Comparison of ENCODE assay signal across 8 mouse cellular contexts in genomic region chr3:68870568-68870950, GRCm38 (mm10). TPM values are rescaled to one million over a fixed set of nuclear protein-coding genes. Genes with fewer than 3 reads are reported as not detected.
A peak's percentile ranks its signal among the peaks of the same experiment; 100 is the strongest.
DNase-seq lines count a peak whose midpoint lies in the region; ATAC-seq lines count a peak whose summit lies in the region.

No protein-coding gene starts in this region.

- no peaks in the 10 kb centered on the region; the same call in 1 of the 2 replicates for H3K4me1 ChIP-seq in neural tube, embryonic 11.5 days (ENCODE audit: control insufficient read depth, insufficient read depth, low read length)
- peaks cover 5% of the 10 kb centered on the region for H3K4me1 ChIP-seq in midbrain, embryonic 16.5 days (ENCODE audit: control insufficient read depth, insufficient read depth, low read length)

- peak overlapping the region; percentile 68 for H3K4me3 ChIP-seq in neural tube, embryonic 11.5 days (ENCODE audit: low read depth, low read length)
- peak overlapping the region; percentile 77 for H3K4me3 ChIP-seq in midbrain, embryonic 16.5 days (ENCODE audit: low read depth, low read length)

- H3K27ac ChIP-seq in neural tube, embryonic 11.5 days (ENCODE audit: low read depth, low read length) = no peak overlapping the region
- H3K27ac ChIP-seq in midbrain, embryonic 16.5 days (ENCODE audit: low read length) = no peak overlapping the region

- 1% methylated on average over 15 of the region's 15 CpGs for WGBS in neural tube, embryonic 11.5 days
- 4% methylated on average over 15 of the region's 15 CpGs for WGBS in midbrain, embryonic 16.5 days

- H3K27me3 ChIP-seq in neural tube, embryonic 11.5 days (ENCODE audit: control insufficient read depth, insufficient read depth, low read length) = peaks cover 18% of the 10 kb centered on the region
- H3K27me3 ChIP-seq in midbrain, embryonic 16.5 days (ENCODE audit: control insufficient read depth, insufficient read depth, low read depth, low read length) = no peaks in the 10 kb centered on the region

- intact Hi-C loops in left cerebral cortex, postnatal 25 days (cut with DNase I) = no loop called here

- DNase-seq in adrenal gland, adult 2 months = peak; percentile 2
- DNase-seq in adrenal gland, postnatal 25 days = no peak
- DNase-seq in neural tube, embryonic 11.5 days (ENCODE audit: low spot score) = no peak
- no peak for DNase-seq in neural tube, embryonic 10.5 days (ENCODE audit: extremely low spot score, low spot score)
- no peak for DNase-seq in right cerebral cortex, adult 18-20 months
- no peak for DNase-seq in left cerebral cortex, postnatal 25 days (ENCODE audit: low spot score in 2 of 2)

- no peak overlapping the region for H3K9ac ChIP-seq in neural tube, embryonic 11.5 days (ENCODE audit: low read length)
- peak overlapping the region; percentile 88 for H3K9ac ChIP-seq in midbrain, embryonic 16.5 days (ENCODE audit: low read depth, low read length)

- no peaks in the 10 kb centered on the region for H3K9me3 ChIP-seq in neural tube, embryonic 11.5 days (ENCODE audit: control insufficient read depth, low read length)
- H3K9me3 ChIP-seq in midbrain, embryonic 16.5 days (replicated peaks; ENCODE audit: control insufficient read depth, low read length, poor library complexity, severe bottlenecking) = no peaks in the 10 kb centered on the region

- no peak; the same call in 1 of the 2 replicates for ATAC-seq in neural tube, embryonic 11.5 days (ENCODE audit: insufficient read depth, low FRiP score, low TSS enrichment)
- peak; percentile 8 for ATAC-seq in inflammation-experienced regulatory T-cells, adult 6 months
- peak; percentile 18 for ATAC-seq in midbrain, embryonic 16.5 days

- no peaks in the 10 kb centered on the region for H3K36me3 ChIP-seq in neural tube, embryonic 11.5 days (ENCODE audit: control insufficient read depth, insufficient read depth, low read length)
- no peaks in the 10 kb centered on the region for H3K36me3 ChIP-seq in midbrain, embryonic 16.5 days (ENCODE audit: control insufficient read depth, insufficient read depth, low read length)

- peak overlapping the region; percentile 99 for H3K4me2 ChIP-seq in neural tube, embryonic 11.5 days (ENCODE audit: low read depth)
- peak overlapping the region; percentile 96 for H3K4me2 ChIP-seq in midbrain, embryonic 16.5 days (ENCODE audit: low read length)

RNA-seq across cellular contexts. Expression of gene 1110032F04Rik, which starts 1.2 kb away (rescaled TPM):
- total RNA-seq in adrenal gland, adult 2 months (2021) = not detected
- polyA plus RNA-seq in adrenal gland, adult 2 months (2012; rRNA removed) = 0.31 and 0.37 TPM in 2 replicates
- 0.27 TPM in 1 of 2 replicates, not detected in the other for total RNA-seq in adrenal gland, postnatal 25 days (2021)
- 3.3 and 3.6 TPM in 2 replicates for polyA plus RNA-seq in neural tube, embryonic 11.5 days (2014; fragmentation: Nextera tagmentation; extraction: Ambion mirVana)
- polyA plus RNA-seq in inflammation-experienced regulatory T-cells, adult 6 months (2017; shearing (Covaris generic)) = 1 to 10 TPM in 2 of 3 experiments, under 1 TPM in 1; 0.31 to 4.0 (median 2.0) TPM
- 3.4 and 3.8 TPM in 2 replicates for polyA plus RNA-seq in midbrain, embryonic 16.5 days (2015; fragmentation: Nextera tagmentation; extraction: Ambion mirVana)
- total RNA-seq in left cerebral cortex, postnatal 25 days (2021) = 10 to 100 TPM; 15.3 to 15.9 TPM
